Mouse (Mus musculus) left cerebral cortex, adult 8-10 months (tissue): ENCODE data around the gene Nrip1. TPM values are rescaled to one million over a fixed set of nuclear protein-coding genes. Genes with fewer than 3 reads are reported as not detected.

Experiments used
- DNase-seq, 2 experiments: peaks; one replicate each; pipeline ENCODE4 v3.0.0; 2022; ENCODE audit warnings: low spot score in 2 of 2
- total RNA-seq, 4 experiments: library from RNA; stranded (reverse); gene quantifications; 2 replicates each; pipeline ENCODE4 v1.2.4; 2022

Nrip1 gene
- total RNA-seq, 4 experiments from 2014 or later, result 46.2 to 50.5 (median 48.1) TPM

- no peak for DNase-seq
These were observed 56.4 kb downstream of the Nrip1 start for GRCm38 (mm10) chr16:76316940-76317822.

DNA sequence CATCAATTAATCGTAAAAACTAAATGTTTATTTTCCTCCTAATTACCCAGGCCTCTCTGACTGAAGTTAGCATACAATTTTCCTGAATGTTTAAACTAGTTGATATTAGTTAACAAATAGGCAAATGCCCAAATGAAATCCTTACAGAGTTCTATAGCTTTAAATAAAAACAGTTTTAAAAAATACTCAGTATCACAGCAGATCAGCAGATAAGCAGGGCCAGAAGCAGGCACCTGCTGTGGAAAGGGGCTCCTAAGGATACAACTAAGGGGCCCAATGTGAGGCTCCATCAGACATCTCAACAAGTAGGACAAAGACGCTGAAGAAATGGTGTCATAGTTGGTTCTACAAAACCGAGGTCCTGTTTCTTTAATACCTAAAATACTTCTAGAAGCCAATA, 58.0 kb downstream of the Nrip1 start:
- no peak for DNase-seq

DNA sequence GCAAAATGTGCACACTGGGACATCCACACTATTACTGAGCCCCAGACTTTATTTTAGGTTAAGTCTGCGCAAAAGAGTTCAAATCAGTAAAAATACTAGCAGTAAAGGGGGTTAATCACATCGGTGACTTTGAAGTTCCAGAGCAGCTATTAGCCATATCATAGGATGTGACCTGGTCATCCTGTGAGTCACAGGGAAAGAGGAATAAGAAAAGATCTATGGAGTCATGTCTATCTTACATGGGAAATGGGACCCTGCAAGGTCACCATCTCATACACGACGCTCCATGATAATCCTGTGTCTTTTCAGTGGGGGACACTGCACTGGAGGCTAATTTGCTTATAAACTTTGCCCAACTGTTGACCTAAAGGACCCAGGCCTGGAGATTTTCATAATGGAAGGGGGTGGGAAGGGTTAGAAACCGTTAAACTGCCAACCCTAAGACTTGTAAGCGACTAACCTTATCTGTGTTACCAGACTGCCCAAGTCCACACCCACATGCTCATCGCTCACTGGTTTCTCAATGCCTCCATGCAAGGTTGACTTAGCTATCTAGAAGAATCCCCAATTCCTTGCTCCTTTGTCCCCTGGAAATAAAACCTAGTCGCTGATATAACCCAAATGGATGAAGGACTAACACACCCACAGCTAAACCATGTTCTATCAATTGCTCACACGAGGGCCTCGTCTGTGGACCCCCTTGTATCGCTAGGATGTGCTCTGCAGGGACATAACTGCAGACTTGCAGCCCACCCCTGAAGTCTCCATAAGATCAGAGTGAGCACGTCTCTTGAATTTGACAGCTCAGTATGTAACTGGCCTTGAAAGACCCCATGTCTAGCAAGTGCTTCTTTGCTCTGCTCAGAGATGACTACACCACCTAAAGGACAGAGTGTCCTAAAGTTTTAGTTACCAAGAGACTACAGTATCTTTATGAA, 59.3 kb downstream of the Nrip1 start:
- no peak for DNase-seq

- DNase-seq, result no peak
These were observed 60.7 kb downstream of the Nrip1 start for GRCm38 (mm10) chr16:76312887-76313420.

DNA sequence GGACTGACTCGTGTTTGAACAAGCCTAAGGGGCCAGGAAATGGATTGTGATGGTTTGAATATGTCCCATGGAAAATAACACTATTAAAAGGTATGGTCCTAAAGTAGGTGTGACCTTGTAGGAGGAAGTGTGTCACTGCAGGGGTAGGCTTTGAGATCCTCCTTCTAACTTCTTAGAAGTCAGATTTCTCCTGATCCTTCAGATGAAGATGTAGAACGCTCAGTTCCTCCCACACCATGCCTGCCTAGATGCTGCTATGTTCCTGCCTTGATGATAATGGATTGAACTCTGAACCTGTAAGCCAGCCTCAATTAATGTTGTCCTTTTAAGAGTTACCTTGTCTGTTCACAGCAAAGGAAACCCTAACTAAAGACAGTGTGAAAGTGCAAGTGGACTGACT, 62.8 kb downstream of the Nrip1 start:
- no peak for DNase-seq

- DNase-seq, result no peak
These were observed 63.3 kb downstream of the Nrip1 start for GRCm38 (mm10) chr16:76310286-76310685.

- no peak for DNase-seq
These were observed 64.3 kb downstream of the Nrip1 start for GRCm38 (mm10) chr16:76309280-76309679.

DNA sequence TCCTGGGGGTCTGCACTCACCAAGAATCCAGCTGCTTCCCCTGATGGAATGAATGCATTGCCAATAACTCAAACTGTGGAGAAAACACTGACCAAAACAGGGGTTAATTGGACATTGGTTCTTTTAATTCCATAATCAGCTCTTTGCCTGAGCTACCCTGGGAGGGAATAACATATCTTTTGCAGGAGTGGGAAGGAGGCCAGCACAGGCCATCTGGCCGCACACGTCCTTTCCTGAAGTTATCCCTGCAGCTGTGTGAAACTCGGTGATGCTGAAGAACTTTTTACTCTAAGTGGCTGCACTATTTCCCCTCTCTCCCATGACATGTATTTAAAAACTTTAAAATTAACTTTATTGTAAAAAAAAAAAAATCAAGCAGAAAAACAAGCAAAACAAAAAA, 66.6 kb downstream of the Nrip1 start:
- DNase-seq, result no peak

- DNase-seq, result no peak
These were observed 67.2 kb downstream of the Nrip1 start for GRCm38 (mm10) chr16:76306446-76306845.

- no peak for DNase-seq
These were observed 70.2 kb downstream of the Nrip1 start for GRCm38 (mm10) chr16:76303436-76303835.

- DNase-seq, result no peak
These were observed 71.9 kb downstream of the Nrip1 start for GRCm38 (mm10) chr16:76301728-76302050.

- DNase-seq, result no peak
These were observed 72.4 kb downstream of the Nrip1 start for GRCm38 (mm10) chr16:76301037-76301727.

DNA sequence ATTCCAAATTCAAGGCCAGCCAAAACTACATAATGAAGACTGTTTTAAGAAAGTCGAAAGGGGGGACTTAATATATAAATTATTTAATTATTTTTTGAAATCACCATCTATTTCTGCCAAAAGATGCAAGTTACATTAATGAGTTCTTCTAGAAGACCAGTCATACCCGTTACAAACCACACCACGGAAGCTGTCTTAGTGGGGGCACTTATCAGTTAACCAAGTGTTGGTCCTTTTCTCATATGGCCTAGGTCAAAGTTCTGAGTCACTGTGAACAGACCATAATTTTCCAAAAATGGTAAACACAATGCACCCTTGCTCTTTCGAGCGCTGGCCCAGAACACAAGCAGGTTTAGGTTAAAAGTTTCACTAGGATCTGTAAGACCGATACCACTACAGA, 73.2 kb downstream of the Nrip1 start:
- DNase-seq, result no peak

- no peak for DNase-seq
These were observed 74.1 kb downstream of the Nrip1 start for GRCm38 (mm10) chr16:76299511-76299910.

- no peak for DNase-seq
These were observed 78.3 kb downstream of the Nrip1 start for GRCm38 (mm10) chr16:76295322-76295721.

- no peak for DNase-seq
These were observed 79.1 kb downstream of the Nrip1 start for GRCm38 (mm10) chr16:76294550-76294949.

DNA sequence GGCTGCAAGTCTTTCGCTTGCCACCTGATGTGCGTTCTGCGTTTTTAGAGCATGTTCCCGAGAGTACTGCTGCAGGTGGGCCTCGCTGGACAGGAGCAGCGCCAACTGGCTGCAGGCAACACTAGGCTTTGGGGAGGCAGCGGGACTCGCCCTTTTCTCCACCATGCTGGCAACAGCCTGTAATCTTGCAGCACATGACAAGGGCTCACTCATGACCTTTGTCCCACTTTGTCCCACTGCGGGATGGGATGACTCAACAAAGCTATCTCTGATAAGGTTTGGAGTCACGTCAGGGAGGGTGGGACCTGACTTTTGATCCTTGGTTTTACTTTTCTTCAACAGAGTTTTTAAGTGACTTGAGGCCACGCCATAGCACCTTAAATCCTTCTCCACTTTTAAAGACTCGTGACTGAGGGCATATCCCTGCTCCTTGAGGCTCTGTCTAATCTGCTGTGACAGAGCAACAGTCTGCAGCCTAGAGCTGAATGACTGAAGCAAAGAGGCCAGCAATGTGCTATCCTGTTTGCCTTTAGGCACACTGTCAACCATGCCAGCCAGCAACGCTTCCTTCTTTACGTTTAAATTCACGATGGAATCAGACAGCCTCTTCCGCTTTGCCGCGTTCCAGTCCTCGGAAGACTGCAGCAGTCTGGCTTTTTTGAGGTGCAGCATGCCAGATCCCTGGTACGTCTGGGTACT, 79.7 kb downstream of the Nrip1 start:
- DNase-seq, result no peak

GRCm38 (mm10) chr16:76293176-76293575, 80.5 kb downstream of the Nrip1 start:
- DNase-seq, result no peak

DNA sequence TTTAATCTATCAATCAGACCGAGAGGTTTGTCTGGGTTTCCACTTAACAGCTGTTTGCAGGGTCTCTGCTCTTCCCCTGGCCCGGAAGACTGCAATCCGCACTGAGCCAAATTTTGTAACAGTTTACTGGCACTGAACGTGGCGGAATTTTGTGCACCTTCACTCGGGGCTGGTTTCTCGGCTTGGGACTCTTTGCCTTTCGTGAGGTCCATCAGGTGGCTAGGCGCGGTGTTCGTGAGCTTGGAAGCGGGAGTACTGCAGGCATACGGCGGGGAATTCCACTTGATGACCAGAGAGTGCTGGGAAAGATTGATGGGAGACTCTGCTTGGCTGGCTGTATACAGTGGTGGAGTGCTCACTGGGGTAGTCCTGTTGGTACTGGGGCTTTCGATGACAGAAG, 81.0 kb downstream of the Nrip1 start:
- DNase-seq, result no peak

DNA sequence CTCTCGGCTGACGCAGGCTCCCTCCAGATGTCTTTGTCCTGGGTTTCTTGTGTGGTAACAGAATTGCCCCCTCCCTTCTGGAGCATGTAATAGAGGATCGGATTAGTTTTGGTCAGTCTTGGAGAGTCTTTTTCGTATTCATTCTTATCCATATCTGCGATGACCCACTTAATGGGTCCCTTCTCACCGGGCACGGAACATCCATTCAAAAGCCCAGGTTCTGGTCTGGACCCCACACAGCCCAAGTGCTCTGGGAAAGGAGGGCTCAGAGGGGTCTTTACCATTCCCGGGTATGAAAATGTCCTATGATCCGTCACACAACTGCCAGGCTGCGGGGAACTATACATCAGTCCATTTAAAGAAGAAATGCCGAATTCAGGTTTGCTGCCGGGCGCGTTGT, 82.3 kb downstream of the Nrip1 start:
- no peak for DNase-seq

DNA sequence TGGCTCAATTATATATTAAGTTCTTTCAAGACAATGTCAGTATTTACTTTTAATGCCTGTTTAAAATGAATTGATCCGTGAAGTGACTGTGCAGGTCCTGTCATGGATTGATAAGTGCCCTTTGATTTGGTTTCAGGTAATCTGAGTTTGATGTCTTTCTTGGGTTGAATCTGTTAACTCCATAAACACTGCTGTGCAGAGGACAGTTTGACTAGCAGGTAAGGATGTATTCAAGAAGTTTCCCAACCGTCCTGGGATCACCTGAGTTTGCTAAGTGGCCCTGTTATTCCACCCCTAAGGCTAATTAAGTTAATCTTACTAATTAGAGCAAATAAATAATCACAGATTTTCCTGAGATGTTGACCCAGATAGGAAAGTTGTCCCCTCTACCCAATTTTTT, 84.1 kb downstream of the Nrip1 start:
- DNase-seq, result no peak
